Mouse (Mus musculus) adrenal gland, postnatal 36 days (tissue): ENCODE results near the gene Glycam1. TPM values are rescaled to one million over a fixed set of nuclear protein-coding genes. Genes with fewer than 3 reads are reported as not detected.
"Not testable (repeated sequence)": the region's sequence is repeated elsewhere in the genome, so short reads cannot be mapped to it uniquely, and the experiment has no call there.

Experiments
- DNase-seq, 2 experiments: peaks; one replicate each; pipeline ENCODE4 v3.0.0; 2021; ENCODE audit warnings: mixed read lengths in 1 of 2
- long read RNA-seq, 2 experiments: library from polyadenylated mRNA; stranded (forward); transcript quantifications; one replicate each; pipeline ENCODE4 v2.0.0; 2021; ENCODE audit warnings: borderline sequencing depth in 2 of 2
- total RNA-seq, 2 experiments: library from RNA; stranded (reverse); gene quantifications; 2 replicates each; pipeline ENCODE4 v1.2.3; 2021

Gene Glycam1
- not detected for total RNA-seq
- long read RNA-seq, experiment 1, result 0 reads
- long read RNA-seq, experiment 2, result 0 reads

- no peak for DNase-seq
Measured at GRCm38 (mm10) chr15:103564981-103565380, at the start of gene Glycam1. Gene Glycam1, minus strand, starts transcription at chr15:103565081.

GRCm38 (mm10) chr15:103604481-103604880 is 39.6 kb upstream of the Glycam1 start:
- DNase-seq, result no peak

- no peak for DNase-seq
Measured at GRCm38 (mm10) chr15:103590779-103591178, 25.9 kb upstream of the Glycam1 start.

- DNase-seq, result not testable (repeated sequence)
Measured at GRCm38 (mm10) chr15:103587752-103588151, 22.9 kb upstream of the Glycam1 start.

GRCm38 (mm10) chr15:103585876-103586275 is 21.0 kb upstream of the Glycam1 start:
- no peak for DNase-seq

GRCm38 (mm10) chr15:103552096-103552690 is 12.7 kb downstream of the Glycam1 start:
- peak; percentile 12 to 58 for DNase-seq

GRCm38 (mm10) chr15:103551053-103551452 is 13.8 kb downstream of the Glycam1 start:
- DNase-seq, result no peak

- no peak for DNase-seq
Measured at GRCm38 (mm10) chr15:103549475-103549874, 15.4 kb downstream of the Glycam1 start.

GRCm38 (mm10) chr15:103547983-103548382 is 16.9 kb downstream of the Glycam1 start:
- no peak for DNase-seq

- DNase-seq, result no peak
Measured at GRCm38 (mm10) chr15:103542526-103542925, 22.4 kb downstream of the Glycam1 start.

GRCm38 (mm10) chr15:103540646-103541045 is 24.2 kb downstream of the Glycam1 start:
- no peak for DNase-seq

GRCm38 (mm10) chr15:103539259-103539658 is 25.6 kb downstream of the Glycam1 start:
- DNase-seq, result no peak

GRCm38 (mm10) chr15:103537822-103538213 is 27.1 kb downstream of the Glycam1 start, which contains the start of gene Ppp1r1a:
Gene Ppp1r1a, minus strand, starts transcription at chr15:103538003.
- peak; percentile 64 to 74 for DNase-seq

- no peak for DNase-seq
Measured at GRCm38 (mm10) chr15:103537011-103537821, 27.7 kb downstream of the Glycam1 start.

GRCm38 (mm10) chr15:103536456-103536855 is 28.4 kb downstream of the Glycam1 start:
- DNase-seq, result no peak

- no peak for DNase-seq
Measured at GRCm38 (mm10) chr15:103535786-103536185, 29.1 kb downstream of the Glycam1 start.

- DNase-seq, result no peak
Measured at GRCm38 (mm10) chr15:103535030-103535429, 29.9 kb downstream of the Glycam1 start.

- DNase-seq, result no peak
Measured at GRCm38 (mm10) chr15:103534054-103534620, 30.7 kb downstream of the Glycam1 start.

GRCm38 (mm10) chr15:103530372-103530771 is 34.5 kb downstream of the Glycam1 start:
- peak; percentile 52 to 63 for DNase-seq

- DNase-seq, result no peak
Measured at GRCm38 (mm10) chr15:103523156-103523555, 41.7 kb downstream of the Glycam1 start.

- DNase-seq, result no peak
Measured at GRCm38 (mm10) chr15:103522458-103523099, 42.3 kb downstream of the Glycam1 start.
